Mouse (Mus musculus): ENCODE measurements around the gene Dstyk.
A peak's percentile ranks its signal among the peaks of the same experiment; 100 is the strongest.

Dstyk gene

DNA sequence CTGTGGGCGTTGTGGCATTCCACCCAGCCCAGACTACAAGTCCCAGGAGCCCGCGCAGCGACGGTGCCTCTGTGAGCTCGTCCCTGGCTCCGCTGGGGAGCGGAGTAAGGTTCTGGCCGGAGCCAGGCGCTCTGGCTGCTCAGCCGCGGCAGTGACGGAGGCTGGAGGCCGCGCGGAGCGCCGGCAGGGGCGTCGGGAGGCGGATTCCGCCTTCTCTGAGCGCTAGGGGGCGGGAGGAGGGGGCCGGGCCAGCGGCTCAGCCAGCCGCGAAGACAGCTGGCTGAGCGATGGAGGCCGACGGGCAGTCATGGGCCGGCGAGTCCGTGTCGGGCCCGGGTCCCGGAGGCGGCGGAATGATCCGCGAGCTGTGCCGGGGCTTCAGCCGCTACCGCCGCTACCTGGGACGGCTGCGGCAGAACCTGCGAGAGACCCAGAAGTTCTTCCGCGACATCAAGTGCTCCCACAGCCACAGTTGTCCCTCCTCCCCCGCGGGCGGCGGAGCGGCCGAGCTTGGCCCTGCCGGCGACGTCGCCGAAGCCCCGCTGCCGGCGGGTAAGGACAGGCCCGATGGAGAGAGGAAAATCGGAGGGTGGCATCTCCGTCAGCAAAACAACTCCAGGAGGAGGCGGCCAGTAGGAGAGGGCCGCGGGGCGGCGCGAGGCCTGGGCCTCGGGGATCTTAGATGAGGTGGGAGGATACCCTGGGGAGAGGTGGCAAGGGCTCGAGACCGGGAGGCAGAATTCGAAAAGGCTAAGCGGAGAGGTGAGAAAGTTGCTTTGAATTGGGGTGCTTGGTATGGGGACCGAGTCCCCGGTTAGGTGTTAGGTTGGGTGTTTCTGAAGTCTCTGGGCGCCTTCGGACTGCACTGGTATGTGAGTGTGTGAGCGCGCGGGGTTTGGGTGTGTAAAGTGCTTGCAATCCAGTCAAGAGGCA is at the start of gene Dstyk:
Dstyk (plus strand) TSS at position 237 of the 933 bp plus-strand sequence.
- DNase-seq (ENCODE audit: low spot score) = peak; percentile 85

DNA sequence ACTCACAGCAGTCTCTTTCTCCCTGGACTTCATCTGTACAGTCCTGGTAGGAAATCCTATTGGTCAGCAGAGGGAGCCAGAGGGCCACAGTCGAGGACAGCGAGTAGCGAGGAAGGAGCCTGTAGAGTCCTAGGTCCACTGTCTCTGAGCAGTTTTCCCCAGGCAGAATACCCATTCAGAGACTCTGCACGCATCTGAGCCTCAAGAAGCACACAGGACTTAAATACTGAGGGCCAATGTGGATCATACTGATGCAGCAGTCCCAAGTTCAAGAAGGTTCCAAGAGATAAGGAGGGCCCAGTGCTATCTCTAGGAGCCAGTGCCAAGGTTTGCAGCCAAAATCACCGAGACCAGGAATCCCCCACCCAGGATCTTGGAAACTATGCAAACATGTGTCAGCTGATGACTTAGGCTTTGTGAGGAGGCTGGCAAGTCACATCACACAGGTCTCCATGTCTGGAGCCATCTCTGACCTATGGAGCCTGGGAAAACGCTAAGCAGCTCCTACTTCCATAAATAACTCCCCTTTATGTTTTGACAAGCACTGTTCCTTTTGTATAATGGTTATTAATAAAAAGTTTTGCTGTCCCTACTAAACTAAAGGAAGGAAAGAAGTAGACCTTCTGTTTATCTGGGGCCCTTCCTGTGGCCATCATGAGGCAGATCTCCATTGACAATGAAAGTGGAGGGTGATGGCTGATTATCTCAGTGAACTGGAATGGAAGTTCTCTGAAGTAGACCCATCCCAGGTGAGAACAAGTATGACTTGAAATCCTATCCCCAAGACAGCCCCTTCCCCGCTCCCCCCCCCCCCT is 49.5 kb upstream of the Dstyk start:
- peak; percentile 85 for DNase-seq (ENCODE audit: low spot score)

DNA sequence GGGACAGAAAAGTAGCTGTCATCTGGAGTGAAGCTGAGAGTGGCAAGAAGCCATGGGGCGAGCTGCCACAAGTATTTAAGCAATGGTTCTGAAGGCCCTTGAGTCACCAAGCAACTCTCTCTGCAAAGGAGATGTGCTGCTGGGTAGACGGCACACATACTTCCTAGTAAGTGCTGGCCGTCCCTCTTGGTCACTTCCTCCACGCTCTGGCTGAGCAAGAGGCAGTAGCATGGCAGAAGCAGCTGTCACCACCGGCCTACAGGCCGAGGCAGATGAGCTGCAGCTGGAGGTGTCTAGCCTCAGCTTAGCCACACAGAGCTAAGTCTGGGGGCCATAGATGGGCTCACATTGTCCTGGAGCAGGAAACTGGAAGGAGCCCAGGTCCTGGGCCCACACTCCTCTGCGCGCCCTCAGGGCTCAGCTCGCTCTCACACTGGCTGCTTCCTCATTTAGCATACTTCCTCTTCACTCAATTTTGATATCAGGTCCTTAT is 46.6 kb upstream of the Dstyk start:
- DNase-seq (ENCODE audit: low spot score) = no peak

DNA sequence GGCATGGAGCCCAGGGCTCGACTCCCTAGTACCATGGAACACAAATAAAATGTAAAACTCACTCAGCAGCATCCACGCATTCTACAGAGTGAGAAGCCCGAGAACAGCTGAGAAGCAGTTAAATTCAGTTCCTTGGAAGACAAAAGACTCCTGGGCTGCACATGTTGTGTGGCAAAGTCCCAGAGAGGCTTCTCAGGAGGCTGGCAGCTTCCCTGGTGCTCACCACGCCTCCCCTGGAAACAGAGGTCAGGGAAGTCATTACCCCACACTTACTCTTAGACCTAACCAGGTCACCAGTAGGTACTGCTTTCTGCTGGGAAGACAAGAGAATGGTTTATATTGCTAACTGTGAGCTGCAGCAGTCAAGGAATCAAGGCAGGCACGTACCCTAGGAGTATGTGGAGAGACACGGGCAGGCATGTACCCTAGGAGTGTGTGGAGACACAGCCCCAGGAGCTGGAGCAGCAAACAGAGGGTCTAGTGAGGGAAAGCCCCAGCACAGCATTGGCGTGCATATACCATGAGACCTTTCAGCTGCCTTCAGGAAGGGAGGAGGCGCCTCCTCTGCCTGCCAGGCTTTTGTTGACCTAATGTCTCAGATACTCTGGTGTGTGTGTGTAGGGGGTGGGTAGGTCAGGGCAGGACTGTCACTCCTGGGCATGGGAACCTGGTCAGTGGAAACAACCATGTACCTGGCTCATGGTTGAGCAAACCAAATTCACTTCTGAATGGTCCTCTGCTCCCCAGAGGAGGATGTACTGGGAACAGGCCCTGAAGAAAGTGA is 45.9 kb upstream of the Dstyk start:
- DNase-seq (ENCODE audit: low spot score) = no peak

GRCm38 (mm10) chr1:132372354-132372753 is 45.0 kb upstream of the Dstyk start:
- DNase-seq (ENCODE audit: low spot score) = no peak

- DNase-seq (ENCODE audit: low spot score) = no peak
These were observed 44.3 kb upstream of the Dstyk start for GRCm38 (mm10) chr1:132372896-132373534.

GRCm38 (mm10) chr1:132374140-132374872 is 43.0 kb upstream of the Dstyk start:
- DNase-seq (ENCODE audit: low spot score) = no peak

- no peak for DNase-seq (ENCODE audit: low spot score)
These were observed 42.5 kb upstream of the Dstyk start for GRCm38 (mm10) chr1:132374873-132375244.

DNA sequence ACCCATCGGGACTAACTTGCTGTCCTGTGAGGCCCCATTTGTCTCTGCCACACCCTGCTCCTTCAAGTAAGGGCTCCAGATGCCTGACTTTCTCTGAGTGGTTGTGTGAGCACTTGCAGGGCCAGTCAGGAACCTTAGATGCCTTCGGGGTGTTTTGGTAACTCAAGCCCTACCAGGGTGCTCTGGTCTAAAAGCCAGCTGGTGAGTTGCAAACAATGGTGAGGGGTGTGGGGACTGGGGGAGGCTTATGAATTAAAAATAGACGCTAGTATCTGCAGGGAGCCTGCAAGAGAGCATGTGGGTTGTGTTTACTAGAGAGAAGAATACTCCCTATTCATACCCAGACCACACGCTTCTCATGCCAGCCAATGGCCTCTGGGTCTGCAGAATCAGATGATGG is 42.1 kb upstream of the Dstyk start:
- DNase-seq (ENCODE audit: low spot score) = no peak

DNA sequence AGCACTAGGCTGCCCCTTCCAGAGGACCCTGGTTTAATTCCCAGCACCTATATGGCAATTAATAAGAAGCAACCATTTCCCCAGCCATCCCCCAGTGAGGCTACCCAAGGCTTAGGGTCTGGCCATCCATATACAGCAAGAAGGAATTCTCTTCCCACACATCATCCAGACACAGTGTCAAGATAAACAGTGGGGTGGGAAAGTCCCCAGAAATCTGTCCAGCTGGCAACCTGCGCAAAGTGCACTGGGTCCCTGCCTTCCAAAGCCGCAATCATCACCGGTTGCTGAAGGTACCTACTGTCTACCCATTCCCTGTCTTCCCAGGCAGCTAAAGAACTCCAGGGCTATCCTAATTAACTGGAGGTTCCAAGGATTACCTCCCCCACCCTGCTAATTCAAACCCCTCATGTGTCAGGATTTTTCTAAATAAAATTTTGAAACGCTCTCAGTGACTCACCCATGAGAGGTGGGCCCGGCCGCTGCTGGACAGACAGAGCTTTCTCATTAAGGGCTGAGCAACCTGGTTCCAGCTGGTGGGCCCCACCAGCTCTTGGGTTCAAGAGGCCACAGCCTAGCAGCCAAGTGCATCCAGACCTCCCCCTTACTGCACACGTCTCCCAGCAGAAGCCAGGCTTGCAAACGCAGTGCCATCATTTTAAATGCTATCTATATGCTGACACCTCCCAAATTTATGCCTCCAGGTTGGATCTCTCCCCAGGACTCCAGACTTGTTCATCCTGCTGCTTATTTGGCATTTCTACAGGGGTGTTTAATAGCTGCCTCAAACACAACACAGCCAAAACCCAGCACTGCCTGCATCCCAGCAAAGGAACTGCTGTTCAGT is 40.9 kb upstream of the Dstyk start:
- DNase-seq (ENCODE audit: low spot score) = no peak

DNA sequence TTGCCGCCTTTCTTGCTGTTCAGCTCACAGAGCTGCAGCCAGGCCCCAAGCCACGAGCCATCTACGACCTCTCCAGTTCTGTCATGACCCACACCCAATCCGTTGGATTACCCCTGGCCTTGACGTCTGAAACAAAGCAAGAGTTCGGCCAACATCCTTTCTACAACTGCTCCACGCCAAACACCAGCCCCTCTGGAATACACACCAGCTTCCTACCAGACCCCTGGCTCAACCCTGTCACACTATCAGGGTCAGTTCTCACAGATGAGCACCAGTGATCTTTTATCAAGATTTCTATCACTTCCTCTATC is 40.3 kb upstream of the Dstyk start:
- no peak for DNase-seq (ENCODE audit: low spot score)

DNA sequence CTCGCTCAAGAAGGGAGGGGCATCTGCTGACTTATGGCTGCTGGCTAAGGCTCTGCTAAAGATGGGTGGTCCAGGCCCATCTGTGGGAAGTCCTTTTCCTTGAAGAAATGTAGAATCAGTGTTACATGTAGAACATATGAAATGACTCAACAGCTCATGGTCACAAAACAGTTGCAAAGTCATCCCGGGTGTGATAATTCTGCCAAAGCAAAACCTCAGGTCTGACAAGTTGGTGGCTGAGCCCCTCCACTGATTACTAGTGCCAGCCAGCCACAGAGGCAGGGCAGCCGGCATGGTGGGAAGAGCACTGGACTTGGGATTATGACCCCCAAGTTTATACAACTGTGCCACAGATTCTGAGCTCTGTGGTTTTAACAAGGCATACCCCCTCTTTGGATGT is 39.5 kb upstream of the Dstyk start:
- DNase-seq (ENCODE audit: low spot score) = no peak

- DNase-seq (ENCODE audit: low spot score) = no peak
These were observed 36.7 kb upstream of the Dstyk start for GRCm38 (mm10) chr1:132380550-132381100.

DNA sequence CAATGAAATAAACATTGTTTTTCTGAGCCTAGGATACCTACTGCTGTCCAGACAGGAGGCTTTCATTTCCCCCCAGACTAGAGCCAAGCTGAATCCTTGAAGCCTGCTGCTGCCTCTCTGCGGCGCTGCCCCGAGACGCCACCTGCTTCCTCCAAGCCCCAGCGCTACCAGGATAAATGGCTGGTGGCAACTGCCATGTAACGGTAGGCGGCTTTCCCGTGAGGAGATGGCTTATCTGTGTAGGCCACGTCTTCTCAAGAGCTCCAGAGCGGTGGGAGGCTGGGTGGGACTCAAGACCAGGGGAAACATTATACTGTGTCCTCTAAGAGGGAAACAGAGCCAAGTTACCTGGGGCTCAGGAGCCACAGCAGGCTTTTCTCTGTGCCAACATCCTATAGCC is 35.4 kb upstream of the Dstyk start:
- DNase-seq (ENCODE audit: low spot score) = no peak

DNA sequence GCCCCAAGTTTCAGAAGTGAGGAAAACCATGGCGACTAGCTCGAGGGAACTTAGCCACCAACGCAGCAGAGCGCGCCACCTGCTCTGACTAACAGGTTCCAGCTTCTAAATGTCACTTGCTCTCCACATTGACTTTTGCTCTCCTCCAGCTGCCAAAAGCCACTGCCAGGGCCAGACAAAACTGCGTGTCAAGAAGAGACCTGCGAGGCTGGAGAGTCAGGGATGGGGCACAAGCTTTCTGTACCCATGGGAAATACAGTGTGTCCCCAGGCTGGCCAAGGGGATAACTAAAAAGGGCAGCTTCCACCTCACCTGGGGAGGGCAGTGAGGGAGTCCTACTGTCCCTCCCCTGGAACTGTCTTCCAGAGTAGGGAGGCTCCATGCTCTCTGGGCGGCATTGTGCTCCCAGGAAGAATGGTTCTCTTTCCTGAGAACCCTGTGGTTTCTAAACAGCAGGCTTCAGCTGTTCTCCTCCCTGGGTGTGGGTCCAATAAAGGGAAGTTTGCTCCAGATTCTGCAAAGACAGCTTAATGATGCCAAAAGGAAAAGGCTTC is 33.3 kb upstream of the Dstyk start:
- DNase-seq (ENCODE audit: low spot score) = no peak

GRCm38 (mm10) chr1:132385266-132385665 is 32.1 kb upstream of the Dstyk start:
- DNase-seq (ENCODE audit: low spot score) = no peak

GRCm38 (mm10) chr1:132385711-132386110 is 31.6 kb upstream of the Dstyk start:
- DNase-seq (ENCODE audit: low spot score) = no peak

- DNase-seq (ENCODE audit: low spot score) = no peak
These were observed 31.1 kb upstream of the Dstyk start for GRCm38 (mm10) chr1:132386266-132386665.

DNA sequence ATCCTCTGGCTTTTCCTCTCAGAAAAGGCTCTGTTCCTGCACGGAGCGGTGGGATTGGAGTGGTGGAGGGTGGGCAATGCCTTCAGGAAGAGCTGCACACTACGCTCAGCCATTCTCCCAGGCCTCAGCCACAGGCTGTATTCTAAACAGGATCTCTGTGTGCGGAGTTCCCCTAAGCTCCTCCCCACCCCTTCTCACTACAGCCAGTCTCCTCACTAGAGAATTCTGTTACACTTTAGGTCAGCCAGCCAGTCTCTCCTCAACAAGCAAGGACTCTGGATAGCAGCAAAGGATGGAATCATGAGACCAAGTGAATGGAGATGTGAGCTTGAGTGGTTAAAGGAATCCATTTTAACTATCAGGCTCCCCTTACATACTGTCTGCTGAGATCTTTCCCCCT is 29.4 kb upstream of the Dstyk start:
- no peak for DNase-seq (ENCODE audit: low spot score)

All from ovary, postnatal 14 days (tissue).